ENCODE assay signal across 24 mouse cellular contexts in the genomic region with DNA sequence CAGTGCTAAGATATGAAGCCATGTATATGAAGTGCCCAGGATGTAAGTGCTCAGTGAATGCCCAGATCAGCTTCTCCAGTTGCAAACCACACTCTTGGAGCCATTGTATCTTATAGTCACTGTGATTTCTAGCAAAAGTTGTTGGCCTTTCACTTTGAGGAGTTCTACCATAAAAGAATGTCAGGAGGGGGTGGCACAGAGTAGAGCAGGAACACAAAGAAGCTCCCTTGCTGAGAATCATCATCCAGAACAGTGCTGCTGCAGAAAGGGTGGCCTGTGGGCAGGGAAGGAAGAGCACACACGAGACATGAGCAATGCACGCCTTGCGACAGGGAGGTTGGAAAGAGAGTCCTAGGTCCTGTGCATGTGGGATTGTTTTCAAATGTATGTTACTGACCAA.
"Had no signal": no experiment of that assay in that cellular context is flagged by ENCODE, and none has a peak within 500 bp of the region (broad histone marks: within the 10 kb centered on the region; RNA-seq: fewer than 3 reads in every experiment).

No protein-coding gene starts in this region.

- H3K36me3 ChIP-seq: hindbrain, embryonic 13.5 days; hindbrain, embryonic 15.5 days; kidney, embryonic 15.5 days; limb, embryonic 13.5 days; limb, embryonic 15.5 days; liver, embryonic 12.5 days had no signal

- H3K27ac ChIP-seq: heart, embryonic 10.5 days; hindbrain, embryonic 13.5 days; hindbrain, embryonic 15.5 days; hindbrain, postnatal 0 days; kidney, embryonic 15.5 days; kidney, postnatal 0 days; limb, embryonic 13.5 days; limb, embryonic 15.5 days; liver, embryonic 12.5 days; liver, embryonic 14.5 days had no signal

- ATAC-seq: hindbrain, postnatal 0 days; intestine, embryonic 16.5 days; liver, embryonic 12.5 days had no signal

- H3K4me2 ChIP-seq: heart, embryonic 12.5 days; hindbrain, embryonic 13.5 days; hindbrain, embryonic 15.5 days; kidney, embryonic 15.5 days; limb, embryonic 13.5 days; limb, embryonic 15.5 days; liver, embryonic 12.5 days had no signal

- H3K27me3 ChIP-seq: heart, embryonic 12.5 days; hindbrain, embryonic 13.5 days; hindbrain, embryonic 15.5 days; kidney, embryonic 15.5 days; limb, embryonic 13.5 days; limb, embryonic 15.5 days; liver, embryonic 12.5 days had no signal

- H3K9ac ChIP-seq: heart, embryonic 12.5 days; hindbrain, embryonic 13.5 days; hindbrain, embryonic 15.5 days; kidney, embryonic 15.5 days; limb, embryonic 13.5 days; limb, embryonic 15.5 days; liver, embryonic 12.5 days; liver, embryonic 14.5 days had no signal

- H3K4me1 ChIP-seq: kidney, embryonic 15.5 days; limb, embryonic 13.5 days; liver, embryonic 12.5 days had no signal

- DNase-seq: gastrocnemius, postnatal 10 days; gastrocnemius, postnatal 25 days; heart, adult 18-20 months; heart, postnatal 10 days; kidney, adult 11 months; kidney, adult 2 months; kidney, adult 9 months; kidney, postnatal 14 days; kidney, postnatal 36 days; layer of hippocampus, adult 9-11 months; layer of hippocampus, postnatal 36 days; left cerebral cortex, postnatal 4 days had no signal

- H3K4me3 ChIP-seq: heart, embryonic 10.5 days; heart, embryonic 12.5 days; hindbrain, embryonic 13.5 days; hindbrain, embryonic 15.5 days; kidney, embryonic 15.5 days; limb, embryonic 13.5 days; limb, embryonic 15.5 days; liver, embryonic 12.5 days had no signal

- H3K9me3 ChIP-seq: heart, embryonic 10.5 days; heart, embryonic 12.5 days; hindbrain, embryonic 13.5 days; hindbrain, embryonic 15.5 days; kidney, embryonic 15.5 days; limb, embryonic 13.5 days; limb, embryonic 15.5 days; liver, embryonic 12.5 days had no signal
